Mouse (Mus musculus) kidney, adult 2 months (tissue): ENCODE results near the gene Mtch1.

Experiments used
- CTCF ChIP-seq: fragments of 200-500 bp; conservative IDR thresholded peaks from 2 replicates; pipeline ENCODE4 v1.5.1; 2011; ENCODE audit warnings: low read depth, mild to moderate bottlenecking, control low read depth, low read length, moderate library complexity, mixed read lengths; ENCODE audit not compliant: insufficient read depth, insufficient read length
- POLR2A ChIP-seq: fragments of 200-500 bp; IDR thresholded peaks from one replicate; pipeline ENCODE4 v1.6.1; 2011; ENCODE audit warnings: low read depth, low read length, control low read depth

DNA sequence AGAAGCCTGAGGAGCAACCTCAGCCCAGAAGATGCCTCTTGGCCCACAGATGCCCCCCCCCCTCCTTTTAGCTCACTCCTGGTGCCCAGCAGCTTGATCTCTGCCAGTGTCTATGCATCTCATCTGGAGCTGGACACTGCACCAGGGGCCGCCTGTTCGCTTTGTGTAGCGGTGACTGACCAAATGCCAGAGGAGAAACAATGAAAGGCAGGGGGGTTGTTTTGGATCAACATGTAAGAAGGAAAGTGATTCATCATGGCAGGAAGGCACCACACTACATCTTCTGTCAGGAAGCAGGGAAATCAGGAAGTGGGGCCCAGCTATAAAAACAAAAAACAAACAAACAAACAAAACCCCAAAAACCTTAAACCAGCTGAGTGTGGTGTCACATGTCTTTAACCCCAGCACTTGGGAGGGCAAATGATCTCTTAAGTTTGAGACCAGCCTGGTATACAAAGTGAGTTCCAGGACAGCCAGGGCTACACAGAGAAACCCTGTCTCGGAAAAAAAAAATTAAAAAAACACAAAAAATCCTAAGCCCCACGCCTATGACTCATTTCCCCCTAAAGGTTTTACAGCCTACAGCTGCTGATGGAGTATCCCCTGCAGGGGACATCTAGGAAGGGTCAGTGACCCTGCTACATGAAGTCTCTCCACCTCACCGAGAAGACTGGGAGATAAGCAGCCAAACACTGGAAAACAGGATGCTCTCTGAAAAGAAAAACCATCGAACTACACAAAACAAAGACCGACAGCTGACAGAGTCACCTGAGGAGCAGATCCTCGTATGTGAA lies 31.9 kb downstream of the Mtch1 start:
- TF ChIP-seq POLR2A, result no peak
- TF ChIP-seq CTCF, result no peak
